Mouse (Mus musculus): ENCODE measurements at regions not wholly inside any gene's neighbourhood (a gene's known extent, or its start where the extent isn't known, plus 50 kb on each side); places are given as distances from the start of the nearest gene placed in this dataset.

DNA sequence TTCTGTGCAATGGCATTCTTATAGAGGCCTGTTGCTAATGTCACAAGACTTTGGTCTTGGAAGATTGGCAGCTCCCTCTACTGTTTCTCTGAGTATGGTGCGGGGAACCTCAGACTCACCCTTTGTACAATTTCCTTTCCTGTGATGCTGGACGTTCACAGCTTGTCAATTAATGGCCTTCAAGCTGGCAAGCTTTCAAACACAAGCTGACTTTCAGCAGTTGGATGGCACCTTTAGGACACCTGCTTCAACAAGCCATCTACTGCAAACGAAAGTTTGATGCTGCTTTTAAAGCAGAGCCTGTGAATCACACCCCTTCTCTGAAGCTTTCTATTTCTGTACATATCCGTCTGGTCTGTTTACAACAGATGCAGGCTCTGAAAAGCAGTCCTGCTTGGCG is 841.0 kb upstream of the Ptprd start:
- 0 out of 2 replicates have a peak, but pooled peaks have one; percentile 59 for ATAC-seq
- WGBS: 51% methylated on average over 5 of the region's 5 CpGs
- Histone ChIP-seq H3K4me2 (no peak overlapping the region), H3K9me3 (replicated peaks) (no peaks in the 10 kb centered on the region), H3K27ac (no peak overlapping the region), H3K9ac (no peak overlapping the region), H3K36me3 (ENCODE audit: poor library complexity, severe bottlenecking) (no peaks in the 10 kb centered on the region), H3K27me3 (no peaks in the 10 kb centered on the region), H3K4me1 (no peaks in the 10 kb centered on the region), H3K4me3 (no peak overlapping the region)

All from forebrain, embryonic 13.5 days (tissue).